Mouse (Mus musculus) MN1 (cell line): ENCODE results near the gene Reps2.

Experiments
- DNase-seq: peaks from one replicate; pipeline ENCODE4 v3.0.0-alpha.2; 2016; ENCODE audit warnings: low spot score

Gene Reps2

GRCm38 (mm10) chrX:162643091-162643788, at the start of gene Reps2:
Reps2 (minus strand) TSS chrX:162643649.
- DNase-seq, result peak; percentile 51

GRCm38 (mm10) chrX:162691272-162691671, 47.8 kb upstream of the Reps2 start:
- DNase-seq, result no peak

GRCm38 (mm10) chrX:162685394-162685793, 41.9 kb upstream of the Reps2 start:
- DNase-seq, result peak; percentile 9

GRCm38 (mm10) chrX:162679506-162679905, 36.1 kb upstream of the Reps2 start:
- DNase-seq, result no peak

- DNase-seq, result no peak
Measured at GRCm38 (mm10) chrX:162678820-162679219, 35.4 kb upstream of the Reps2 start.

GRCm38 (mm10) chrX:162666166-162666565, 22.7 kb upstream of the Reps2 start:
- no peak for DNase-seq

GRCm38 (mm10) chrX:162660182-162660581, 16.7 kb upstream of the Reps2 start:
- no peak for DNase-seq

GRCm38 (mm10) chrX:162653518-162653917, 10.1 kb upstream of the Reps2 start:
- no peak for DNase-seq

GRCm38 (mm10) chrX:162652445-162652844, 9.0 kb upstream of the Reps2 start:
- no peak for DNase-seq

- no peak for DNase-seq
Measured at GRCm38 (mm10) chrX:162651125-162651524, 7.7 kb upstream of the Reps2 start.

GRCm38 (mm10) chrX:162643789-162644092, 292 bp upstream of the Reps2 start:
- DNase-seq, result no peak

- no peak for DNase-seq
Measured at GRCm38 (mm10) chrX:162642402-162643090, 903 bp downstream of the Reps2 start.

- no peak for DNase-seq
Measured at GRCm38 (mm10) chrX:162641764-162642163, 1.7 kb downstream of the Reps2 start.

- no peak for DNase-seq
Measured at GRCm38 (mm10) chrX:162635159-162635558, 8.3 kb downstream of the Reps2 start.

GRCm38 (mm10) chrX:162622091-162622437, 21.4 kb downstream of the Reps2 start:
- no peak for DNase-seq

- DNase-seq, result no peak
Measured at GRCm38 (mm10) chrX:162621194-162622090, 22.0 kb downstream of the Reps2 start.

- DNase-seq, result no peak
Measured at GRCm38 (mm10) chrX:162619705-162620104, 23.7 kb downstream of the Reps2 start.

- no peak for DNase-seq
Measured at GRCm38 (mm10) chrX:162618547-162618946, 24.9 kb downstream of the Reps2 start.

- no peak for DNase-seq
Measured at GRCm38 (mm10) chrX:162606113-162606512, 37.3 kb downstream of the Reps2 start.

GRCm38 (mm10) chrX:162599666-162600065, 43.8 kb downstream of the Reps2 start:
- DNase-seq, result no peak

- peak; percentile 8 for DNase-seq
Measured at GRCm38 (mm10) chrX:162591005-162591801, 52.2 kb downstream of the Reps2 start.
